Mouse (Mus musculus) cerebellum, adult 2 months (tissue): ENCODE results near the gene Gm49416. TPM values are rescaled to one million over a fixed set of nuclear protein-coding genes. Genes with fewer than 3 reads are reported as not detected.
"Not testable (repeated sequence)": the region's sequence is repeated elsewhere in the genome, so short reads cannot be mapped to it uniquely, and the experiment has no call there.

Source experiments
- DNase-seq, 2 experiments: peaks; one replicate each; pipeline ENCODE4 v3.0.0; 2021
- H3K27ac ChIP-seq: fragments of 200-500 bp; 2 replicates; pipeline ENCODE4 v1.5.1; 2012; ENCODE audit warnings: low read length, control low read depth, inconsistent platforms; ENCODE audit not compliant: insufficient read depth
- H3K27me3 ChIP-seq: fragments of 200-500 bp; 2 replicates; pipeline ENCODE4 v1.6.1; 2012; ENCODE audit warnings: inconsistent platforms, mild to moderate bottlenecking, low read length, moderate library complexity; ENCODE audit not compliant: control insufficient read depth, insufficient read depth
- H3K4me1 ChIP-seq: fragments of 200-500 bp; 2 replicates; pipeline ENCODE4 v1.6.1; 2011; ENCODE audit warnings: low read length; ENCODE audit not compliant: control insufficient read depth, insufficient read depth
- H3K4me3 ChIP-seq: fragments of 200-500 bp; replicated peaks from 2 replicates; pipeline ENCODE3; 2011; ENCODE audit warnings: mild to moderate bottlenecking, low read depth, low read length, control low read depth; ENCODE audit not compliant: insufficient read depth
- CTCF ChIP-seq: fragments of 200-500 bp; IDR thresholded peaks from 2 replicates; pipeline ENCODE4 v1.5.1; 2011; ENCODE audit warnings: low read depth, mild to moderate bottlenecking, control low read depth, low read length, moderate library complexity, borderline replicate concordance; ENCODE audit not compliant: insufficient read depth
- POLR2A ChIP-seq: fragments of 200-500 bp; IDR thresholded peaks from 2 replicates; pipeline ENCODE4 v1.6.1; 2011; ENCODE audit warnings: low read length, control low read depth, borderline replicate concordance; ENCODE audit not compliant: insufficient read depth
- WGBS: fragments of 180-500 bp; shearing (Covaris S2); methylation state at CpG from one replicate; pipeline ENCODE4 v1.1.7; 2018; 5-methylcytosine and 5-hydroxymethylcytosine counted together
- polyA plus RNA-seq: library from polyadenylated mRNA; depleted of rRNA; stranded (reverse); fragments of >200 nt; gene quantifications from 2 replicates; pipeline ENCODE4 v1.2.3, GENCODE M21; 2012

Gm49416 gene
- polyA plus RNA-seq, 1 experiment = not detected

- DNase-seq = no peak
- Histone ChIP-seq H3K27ac (no peak overlapping the region), H3K4me1 (0 out of 2 replicates have a peak, but pooled peaks cover 3% of the 10 kb centered on the region), H3K4me3 (no peak overlapping the region), H3K27me3 (no peaks in the 10 kb centered on the region)
- TF ChIP-seq CTCF (no peak), POLR2A (no peak)
- 55% methylated on average over 1 of the region's 1 CpGs for WGBS
Measured at GRCm38 (mm10) chr19:8886916-8887584, 1.7 kb upstream of the Gm49416 start.

DNA sequence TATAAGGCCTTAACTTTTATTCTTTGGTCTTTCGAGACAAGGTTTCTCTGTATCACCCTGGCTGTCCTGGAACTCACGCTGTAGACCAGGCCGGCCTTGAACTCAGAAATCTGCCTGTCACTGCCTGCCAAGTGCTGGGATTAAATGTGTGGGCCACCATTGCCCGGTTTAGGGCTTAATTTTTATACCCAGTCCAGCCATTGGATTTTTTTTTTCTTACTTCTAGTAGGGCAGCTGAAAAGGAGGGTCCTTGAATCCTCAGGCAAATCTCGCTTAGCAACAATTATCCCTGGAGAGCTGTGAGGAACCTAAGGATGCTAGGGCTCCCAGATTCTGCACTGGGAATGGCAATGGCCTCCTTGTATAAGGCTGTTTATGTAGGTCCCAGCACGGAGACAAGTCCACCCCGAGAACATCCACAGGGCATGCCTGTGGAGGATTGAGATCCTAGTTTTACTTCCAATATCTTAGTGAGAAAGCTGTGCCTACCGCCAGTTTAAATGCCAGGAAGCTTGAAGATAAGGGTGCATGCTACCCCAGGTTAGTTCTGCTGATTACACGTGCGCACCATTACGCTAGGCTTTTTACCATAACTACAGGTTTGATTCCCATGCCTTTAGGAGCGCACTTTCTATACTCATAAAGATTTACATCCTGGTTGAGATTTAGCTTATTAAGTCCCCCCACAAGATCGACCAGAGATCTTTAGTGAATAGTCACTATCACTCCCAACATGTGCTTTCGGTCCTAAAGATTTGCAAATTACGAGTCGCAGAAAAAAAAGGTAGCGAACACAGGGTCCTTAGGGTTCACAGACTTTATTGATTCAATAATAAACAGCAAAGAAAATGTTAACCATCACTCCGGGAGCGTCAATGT, 902 bp upstream of the Gm49416 start:
- TF ChIP-seq CTCF = no peak
- no peak for TF ChIP-seq POLR2A
- Histone ChIP-seq H3K27me3 (no peaks in the 10 kb centered on the region), H3K4me1 (0 out of 2 replicates have a peak, but pooled peaks cover 3% of the 10 kb centered on the region), H3K27ac (no peak overlapping the region), H3K4me3 (peak overlapping the region; percentile 74)
- WGBS = 18% methylated on average over 19 of the region's 19 CpGs
- no peak for DNase-seq

DNA sequence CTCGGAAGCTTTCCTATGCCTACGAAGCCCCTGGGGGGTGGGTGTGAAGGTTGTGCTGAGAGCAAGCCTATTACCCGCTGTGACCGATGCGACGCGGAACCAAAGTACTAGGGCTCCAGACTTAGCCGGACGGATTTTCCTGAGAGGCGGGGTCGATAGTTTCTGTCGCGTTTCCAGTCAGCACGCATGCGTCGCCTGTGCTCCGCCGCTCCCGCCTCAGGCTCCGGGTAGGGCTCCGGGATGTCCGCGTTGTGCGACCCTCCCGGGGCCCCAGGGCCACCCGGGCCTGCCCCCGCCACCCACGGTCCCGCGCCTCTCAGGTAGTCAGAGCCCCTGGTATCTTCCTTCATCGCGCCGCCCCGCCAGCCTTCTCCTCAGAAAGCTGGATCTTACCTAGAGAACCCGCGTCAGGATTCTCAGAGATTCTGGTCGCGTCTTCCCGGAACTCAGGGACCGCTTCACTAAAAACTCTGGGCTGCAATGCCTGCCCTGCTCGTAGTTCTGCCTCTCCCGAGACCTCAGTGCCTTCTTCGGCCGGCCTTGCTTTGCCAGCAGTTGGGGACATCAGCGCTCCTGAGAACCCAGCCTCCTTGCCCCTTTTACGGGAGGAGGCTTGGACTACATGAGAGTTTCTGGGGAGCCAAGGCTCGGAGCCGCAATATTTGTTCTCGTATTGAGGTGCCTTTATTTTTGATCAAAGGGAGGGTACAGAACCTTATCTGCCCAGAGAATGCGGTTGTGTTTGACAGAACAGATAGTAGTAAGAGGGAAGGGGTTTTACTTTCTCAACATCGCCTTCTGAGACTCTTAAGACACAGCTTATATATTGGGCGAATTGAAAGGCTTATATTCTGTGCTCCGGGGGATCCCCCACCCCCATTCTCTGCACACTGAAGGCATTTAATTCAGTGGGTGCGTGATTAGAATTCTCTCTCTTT, 4.4 kb downstream of the Gm49416 start, which contains the start of gene Ints5:
Gene Ints5 (plus strand): TSS at position 177 of the 938 bp plus-strand sequence.
- peak within 1 kb of the TSS; percentile 97 for H3K4me3 ChIP-seq
- WGBS = 2% methylated on average over 54 of the region's 54 CpGs
- DNase-seq = peak; percentile 85 to 90
- no peak for TF ChIP-seq CTCF
- peak; percentile 86 for TF ChIP-seq POLR2A
- peaks cover 4% of the 10 kb centered on the region; the same call in 1 of the 2 replicates for H3K4me1 ChIP-seq
- no peaks in the 10 kb centered on the region for H3K27me3 ChIP-seq
- peak within 1 kb of the TSS; percentile 67 for H3K27ac ChIP-seq

GRCm38 (mm10) chr19:8895397-8895960, 6.8 kb downstream of the Gm49416 start:
- 60% methylated on average over 9 of the region's 9 CpGs for WGBS
- no peak for DNase-seq
- no peak overlapping the region for H3K4me3 ChIP-seq
- H3K4me1 ChIP-seq = peaks cover 4% of the 10 kb centered on the region; the same call in 1 of the 2 replicates
- TF ChIP-seq POLR2A = no peak
- no peak for TF ChIP-seq CTCF
- H3K27ac ChIP-seq = no peak overlapping the region
- H3K27me3 ChIP-seq = no peaks in the 10 kb centered on the region

DNA sequence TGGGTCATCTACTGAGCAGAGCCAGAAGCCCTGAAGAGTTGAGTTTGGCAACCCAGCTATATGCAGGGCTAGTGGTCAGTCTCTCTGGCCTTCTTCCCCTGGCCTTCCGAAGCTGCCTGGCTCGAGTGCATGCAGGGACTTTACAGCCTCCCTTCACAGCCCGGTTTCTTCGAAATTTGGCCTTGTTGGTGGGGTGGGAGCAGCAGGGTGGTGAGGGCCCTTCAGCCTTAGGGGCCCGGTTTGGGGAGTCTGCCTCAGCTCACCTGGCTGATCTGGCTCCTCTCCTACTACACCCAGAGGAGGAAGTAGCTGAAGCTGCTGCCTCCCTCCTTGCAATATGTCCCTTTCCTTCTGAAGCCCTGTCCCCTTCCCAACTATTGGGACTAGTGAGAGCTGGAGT, 7.5 kb downstream of the Gm49416 start:
- DNase-seq = not testable (repeated sequence)

DNA sequence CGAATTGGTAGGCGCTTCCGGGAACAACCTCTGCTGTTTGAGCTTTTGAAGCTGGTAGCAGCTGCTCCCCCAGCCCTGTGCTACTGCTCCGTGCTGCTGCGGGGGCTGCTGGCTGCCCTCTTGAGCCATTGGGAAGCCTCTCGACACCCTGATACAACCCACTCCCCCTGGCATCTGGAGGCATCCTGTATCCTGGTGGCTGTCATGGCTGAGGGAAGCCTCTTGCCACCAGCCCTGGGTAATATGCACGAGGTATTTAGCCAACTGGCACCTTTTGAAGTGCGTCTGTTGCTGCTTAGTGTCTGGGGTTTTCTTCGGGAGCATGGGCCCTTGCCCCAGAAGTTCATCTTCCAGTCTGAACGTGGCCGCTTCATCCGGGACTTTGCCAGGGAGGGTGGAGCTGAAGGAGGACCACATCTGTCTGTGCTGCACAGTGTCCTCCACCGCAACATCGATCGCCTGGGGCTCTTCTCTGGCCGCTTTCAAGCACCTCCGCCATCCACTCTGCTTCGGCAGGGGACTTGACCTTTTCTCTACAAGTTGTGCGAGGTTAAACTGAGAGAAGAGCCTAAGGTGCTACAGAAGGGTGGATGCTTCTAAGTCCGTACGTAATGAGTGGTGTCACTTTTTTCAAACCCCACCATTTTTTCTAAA, 8.6 kb downstream of the Gm49416 start:
- peak overlapping the region; percentile 97 for H3K4me3 ChIP-seq
- not testable (repeated sequence) for H3K27me3 ChIP-seq, H3K4me1 ChIP-seq, H3K27ac ChIP-seq
- peak; percentile 45 to 55 for DNase-seq
- 8% methylated on average over 21 of the region's 21 CpGs for WGBS

More for the DNA sequence above, 7.5 kb downstream of the Gm49416 start:
- H3K4me1 ChIP-seq, H3K27ac ChIP-seq, H3K27me3 ChIP-seq, H3K4me3 ChIP-seq: not testable (repeated sequence)
- 74% methylated on average over 5 of the region's 5 CpGs for WGBS
